Mouse (Mus musculus): ENCODE data around the gene Mettl7a3. TPM values are rescaled to one million over a fixed set of nuclear protein-coding genes. Genes with fewer than 3 reads are reported as not detected.
"Not testable (repeated sequence)": the region's sequence is repeated elsewhere in the genome, so short reads cannot be mapped to it uniquely, and the experiment has no call there.

Mettl7a3 gene
- polyA plus RNA-seq, 2 experiments: not detected

DNA sequence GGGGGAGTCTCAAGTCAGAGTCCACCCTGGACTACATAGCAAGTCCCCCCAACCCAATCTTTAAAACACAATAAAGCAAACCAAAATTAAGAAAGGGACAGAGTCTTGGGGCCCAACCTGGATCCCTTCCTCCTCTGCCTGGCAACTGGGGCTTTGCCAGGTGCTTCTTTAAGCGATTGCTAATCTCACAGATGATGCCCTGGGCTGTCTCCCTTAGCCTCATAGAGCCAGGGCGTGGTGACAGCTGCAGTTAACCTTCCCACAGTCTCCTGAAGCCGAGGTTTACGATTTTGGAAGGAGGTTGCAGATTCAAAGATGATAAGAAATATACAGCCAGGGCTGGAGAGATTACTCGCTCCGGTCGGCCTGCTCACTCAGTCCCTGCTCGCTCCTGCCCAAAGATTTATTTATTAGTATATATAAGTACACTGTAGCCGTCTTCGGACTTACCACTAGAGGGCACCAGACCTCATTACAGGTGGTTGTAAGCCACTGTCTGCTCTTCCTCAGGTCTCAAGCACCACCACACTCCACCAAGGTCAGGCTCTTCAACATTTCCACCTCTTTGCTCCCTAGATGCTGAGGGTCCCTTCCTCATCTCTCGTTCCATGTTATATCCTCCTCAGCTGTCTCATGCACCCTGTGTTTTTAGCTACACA lies 27.2 kb upstream of the Mettl7a3 start:
- peak; percentile 78 for TF ChIP-seq CTCF (IDR thresholded peaks at IDR 0.05; ENCODE audit: low read depth)
- H3K4me3 ChIP-seq (ENCODE audit: insufficient read depth in 1 of 2, low read depth in 2 of 2, low read length in 2 of 2); H3K36me3 ChIP-seq (replicated peaks; ENCODE audit: control insufficient read depth, insufficient read depth, low read depth); H3K27me3 ChIP-seq (ENCODE audit: control insufficient read depth, insufficient read depth, low read length); H3K9me3 ChIP-seq (ENCODE audit: control insufficient read depth, low read length); H3K27ac ChIP-seq; H3K9ac ChIP-seq (replicated peaks); H3K4me2 ChIP-seq (ENCODE audit: low read depth): not testable (repeated sequence)
- peaks cover 8 to 16% of the 10 kb centered on the region in 2 experiments for H3K4me1 ChIP-seq (replicated peaks; ENCODE audit: control insufficient read depth in 2 of 2, insufficient read depth in 2 of 2, low read length in 1 of 2)
- DNase-seq (ENCODE audit: low read depth in 3 of 3, low spot score in 3 of 3) (peak; percentile 43 to 53 (median 47)), ATAC-seq (ENCODE audit: insufficient read depth) (peak; percentile 40; the same call in 1 of the 2 replicates)
- 25% methylated on average over 11 of the region's 11 CpGs for WGBS (ENCODE audit: insufficient replicate concordance)

DNA sequence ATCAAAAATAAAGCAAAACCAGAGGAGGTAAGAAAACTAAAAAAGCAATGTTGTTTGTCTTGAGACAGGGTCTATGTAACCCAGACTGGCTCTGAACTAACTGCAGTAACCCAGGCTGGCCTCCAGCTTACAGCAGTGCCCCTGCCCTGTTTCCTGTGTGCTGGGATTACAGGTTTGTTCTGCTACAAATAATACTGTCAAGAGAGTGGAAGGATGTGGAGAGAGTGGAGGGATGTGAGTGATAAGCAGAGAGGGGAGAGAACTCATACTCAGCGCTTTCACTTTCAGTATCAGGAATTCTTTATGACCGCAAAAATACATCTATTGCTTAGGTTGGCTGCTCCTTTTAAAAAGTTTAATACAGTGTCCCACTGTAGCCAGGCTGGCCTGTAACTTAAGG lies 22.4 kb upstream of the Mettl7a3 start:
- 18% methylated on average over 2 of the region's 2 CpGs for WGBS (ENCODE audit: insufficient replicate concordance)
- Histone ChIP-seq H3K27ac (no peak overlapping the region), H3K4me3 (ENCODE audit: insufficient read depth in 1 of 2, low read depth in 2 of 2, low read length in 2 of 2) (no peak overlapping the region), H3K9ac (replicated peaks) (no peak overlapping the region; the same call in 1 of the 2 replicates), H3K36me3 (replicated peaks; ENCODE audit: control insufficient read depth, insufficient read depth, low read depth) (no peaks in the 10 kb centered on the region), H3K27me3 (ENCODE audit: control insufficient read depth, insufficient read depth, low read length) (no peaks in the 10 kb centered on the region), H3K4me1 (replicated peaks; ENCODE audit: control insufficient read depth in 2 of 2, insufficient read depth in 2 of 2, low read length in 1 of 2) (peaks cover 0 to 1% of the 10 kb centered on the region in 2 experiments; a peak in 1 of 4 replicates), H3K9me3 (ENCODE audit: control insufficient read depth, low read length) (no peaks in the 10 kb centered on the region), H3K4me2 (ENCODE audit: low read depth) (no peak overlapping the region)
- ATAC-seq (ENCODE audit: insufficient read depth) (no peak), DNase-seq (ENCODE audit: low read depth in 3 of 3, low spot score in 3 of 3) (no peak)
- TF ChIP-seq EP300 (IDR thresholded peaks at IDR 0.05; ENCODE audit: low read depth) (no peak), CTCF (IDR thresholded peaks at IDR 0.05; ENCODE audit: low read depth) (no peak)

DNA sequence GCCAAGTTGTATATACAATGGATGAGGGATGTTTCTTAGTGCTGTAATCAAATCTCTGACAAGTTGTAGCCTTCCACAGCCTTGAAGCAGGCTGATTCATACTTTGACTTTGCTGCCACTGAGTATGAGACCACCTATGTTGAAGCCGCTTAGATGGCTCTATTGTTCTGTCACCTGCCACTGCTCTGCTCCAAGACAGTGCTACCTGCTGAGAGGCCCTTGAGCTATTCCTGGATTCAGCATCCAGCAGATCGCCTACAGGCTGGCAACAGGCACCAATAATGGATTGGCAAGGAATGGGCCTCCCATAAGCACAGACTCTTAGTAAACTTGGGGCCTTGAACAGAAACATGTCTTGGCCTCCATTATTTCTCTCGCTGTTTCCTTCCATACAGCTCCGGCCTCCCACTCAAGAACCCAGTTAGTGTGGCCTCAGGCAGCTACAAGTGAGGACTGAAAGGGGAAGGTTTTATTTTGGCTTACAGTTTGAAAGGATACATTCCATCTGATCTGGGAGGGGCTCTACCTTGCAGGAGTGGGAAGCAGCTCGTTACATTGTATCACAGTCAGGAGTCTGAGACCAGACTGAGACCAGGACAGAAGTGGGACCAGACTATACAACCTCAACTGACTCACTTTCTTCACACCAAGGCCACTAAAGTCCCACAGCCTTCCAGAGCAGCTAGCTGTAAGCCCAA lies 20.1 kb upstream of the Mettl7a3 start:
- Histone ChIP-seq H3K27ac (no peak overlapping the region), H3K27me3 (ENCODE audit: control insufficient read depth, insufficient read depth, low read length) (no peaks in the 10 kb centered on the region), H3K4me1 (replicated peaks; ENCODE audit: control insufficient read depth in 2 of 2, insufficient read depth in 2 of 2, low read length in 1 of 2) (peaks cover 0 to 7% of the 10 kb centered on the region in 2 experiments; a peak in 2 of 4 replicates), H3K4me2 (ENCODE audit: low read depth) (no peak overlapping the region), H3K36me3 (replicated peaks; ENCODE audit: control insufficient read depth, insufficient read depth, low read depth) (no peaks in the 10 kb centered on the region), H3K9ac (replicated peaks) (no peak overlapping the region), H3K9me3 (ENCODE audit: control insufficient read depth, low read length) (no peaks in the 10 kb centered on the region), H3K4me3 (ENCODE audit: insufficient read depth in 1 of 2, low read depth in 2 of 2, low read length in 2 of 2) (no peak overlapping the region)
- ATAC-seq (ENCODE audit: insufficient read depth) (no peak), DNase-seq (ENCODE audit: low read depth in 3 of 3, low spot score in 3 of 3) (no peak)
- TF ChIP-seq EP300 (IDR thresholded peaks at IDR 0.05; ENCODE audit: low read depth): no peak
- TF ChIP-seq CTCF (IDR thresholded peaks at IDR 0.05; ENCODE audit: low read depth): no peak
- 85% methylated on average over 5 of the region's 5 CpGs for WGBS (ENCODE audit: insufficient replicate concordance)

DNA sequence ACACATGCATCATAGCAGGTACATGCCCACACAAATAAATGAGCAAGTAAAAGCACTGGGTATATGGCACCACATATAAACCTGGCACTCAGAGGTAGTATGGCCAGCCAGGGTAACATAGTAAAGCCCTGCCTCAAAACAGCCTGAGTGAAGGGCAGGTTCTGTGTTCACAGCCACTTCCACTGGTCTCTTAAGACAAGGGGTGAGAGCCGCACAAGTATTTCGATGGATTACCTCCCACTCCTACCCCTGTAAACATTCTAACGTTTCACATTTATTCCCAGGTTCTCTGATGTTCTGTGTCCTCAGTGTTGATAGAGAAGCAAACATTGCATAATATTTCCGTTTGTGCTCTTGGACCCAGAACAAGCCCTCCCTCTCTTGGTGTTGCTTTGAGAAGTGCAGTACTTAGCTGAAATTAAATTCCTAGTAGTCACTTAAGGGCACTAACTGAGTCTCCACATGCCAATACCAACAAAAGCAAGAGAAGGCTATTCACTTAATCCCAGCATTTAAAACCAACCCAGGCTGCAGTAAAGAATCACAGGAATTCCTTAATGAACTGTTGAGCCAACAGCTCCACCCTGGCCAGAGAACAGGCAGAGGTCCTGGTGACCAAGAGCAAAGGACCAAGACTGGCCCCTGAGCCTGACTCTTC lies 16.6 kb upstream of the Mettl7a3 start:
- ATAC-seq (ENCODE audit: insufficient read depth); DNase-seq (ENCODE audit: low read depth in 3 of 3, low spot score in 3 of 3): not testable (repeated sequence)

GRCm38 (mm10) chr15:100319884-100320283 lies 14.8 kb upstream of the Mettl7a3 start:
- Histone ChIP-seq H3K4me2 (ENCODE audit: low read depth) (no peak overlapping the region), H3K9ac (replicated peaks) (no peak overlapping the region), H3K4me3 (ENCODE audit: insufficient read depth in 1 of 2, low read depth in 2 of 2, low read length in 2 of 2) (no peak overlapping the region), H3K27ac (no peak overlapping the region), H3K36me3 (replicated peaks; ENCODE audit: control insufficient read depth, insufficient read depth, low read depth) (no peaks in the 10 kb centered on the region), H3K27me3 (ENCODE audit: control insufficient read depth, insufficient read depth, low read length) (no peaks in the 10 kb centered on the region), H3K9me3 (ENCODE audit: control insufficient read depth, low read length) (no peaks in the 10 kb centered on the region), H3K4me1 (replicated peaks; ENCODE audit: control insufficient read depth in 2 of 2, insufficient read depth in 2 of 2, low read length in 1 of 2) (peaks cover 0 to 11% of the 10 kb centered on the region in 2 experiments; a peak in 2 of 4 replicates)
- ATAC-seq (ENCODE audit: insufficient read depth) (no peak), DNase-seq (ENCODE audit: low read depth in 3 of 3, low spot score in 3 of 3) (no peak)
- TF ChIP-seq CTCF (IDR thresholded peaks at IDR 0.05; ENCODE audit: low read depth) (no peak), EP300 (IDR thresholded peaks at IDR 0.05; ENCODE audit: low read depth) (no peak)
- 48% methylated on average over 1 of the region's 1 CpGs for WGBS (ENCODE audit: insufficient replicate concordance)

More for the DNA sequence above, 16.6 kb upstream of the Mettl7a3 start:
- H3K27me3 ChIP-seq (ENCODE audit: control insufficient read depth, insufficient read depth, low read length); H3K4me2 ChIP-seq (ENCODE audit: low read depth); H3K9ac ChIP-seq (replicated peaks); H3K27ac ChIP-seq; H3K4me1 ChIP-seq (replicated peaks; ENCODE audit: control insufficient read depth in 2 of 2, insufficient read depth in 2 of 2, low read length in 1 of 2); H3K9me3 ChIP-seq (ENCODE audit: control insufficient read depth, low read length); H3K36me3 ChIP-seq (replicated peaks; ENCODE audit: control insufficient read depth, insufficient read depth, low read depth); H3K4me3 ChIP-seq (ENCODE audit: insufficient read depth in 1 of 2, low read depth in 2 of 2, low read length in 2 of 2): not testable (repeated sequence)
- 60% methylated on average over 4 of the region's 4 CpGs for WGBS (ENCODE audit: insufficient replicate concordance)

Measured in liver, embryonic 14.5 days (tissue).